Mouse (Mus musculus) myocyte (in vitro differentiated cells): ENCODE measurements at regions not wholly inside any gene's neighbourhood (a gene's known extent, or its start where the extent isn't known, plus 50 kb on each side); places are given as distances from the start of the nearest gene placed in this dataset.

Experiments used
- CEBPB ChIP-seq: IDR thresholded peaks from 2 replicates; pipeline ENCODE4 v1.6.1; 2011; ENCODE audit warnings: mild to moderate bottlenecking, moderate library complexity; ENCODE audit not compliant: poor library complexity, insufficient read depth, severe bottlenecking
- MYOD1 ChIP-seq, 3 experiments: IDR thresholded peaks; one replicate each; pipeline ENCODE4 v1.6.1; 2011; ENCODE audit warnings: control low read depth in 2 of 3, low read depth in 2 of 3, mild to moderate bottlenecking in 2 of 3, moderate library complexity in 1 of 3; ENCODE audit not compliant: insufficient read length in 2 of 3, control insufficient read depth in 1 of 3
- POLR2A ChIP-seq: IDR thresholded peaks from one replicate; pipeline ENCODE4 v1.6.1; 2011; ENCODE audit warnings: low read depth, mild to moderate bottlenecking, control low read depth, moderate library complexity; ENCODE audit not compliant: insufficient read length

DNA sequence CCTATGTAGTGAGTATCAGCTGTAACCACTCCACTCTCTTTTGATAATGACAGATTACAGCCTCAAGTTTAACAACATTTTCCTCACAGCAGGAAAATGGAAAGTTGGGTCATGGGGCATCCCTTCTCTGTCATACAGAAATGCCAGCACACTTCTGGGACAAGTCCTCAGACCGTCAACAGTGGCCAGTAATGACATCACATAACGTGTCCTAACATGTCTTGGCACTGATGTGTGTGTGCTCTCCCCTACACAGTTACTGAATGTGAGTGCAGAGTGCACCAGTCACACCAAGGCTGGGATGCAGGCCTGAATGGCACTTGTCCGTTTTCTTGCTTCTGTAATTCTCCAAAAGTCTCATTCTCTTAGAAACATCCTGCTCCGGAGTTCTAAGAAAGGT is 132.0 kb upstream of the Lrig3 start:
- no peak for TF ChIP-seq CEBPB
- no peak for TF ChIP-seq POLR2A
- TF ChIP-seq MYOD1 (IDR thresholded peaks at IDR 0.05; ENCODE audit: control insufficient read depth in 1 of 3, insufficient read length in 2 of 3, low read depth in 2 of 3): no peak
